Comparison of ENCODE assay signal across 12 mouse cellular contexts in genomic region chr17:5151852-5152251, GRCm38 (mm10).
A peak's percentile ranks its signal among the peaks of the same experiment; 100 is the strongest.
DNase-seq lines count a peak whose midpoint lies in the region; ATAC-seq and TF ChIP-seq lines count a peak whose summit lies in the region.
"Had no signal": no experiment of that assay in that cellular context is flagged by ENCODE, and none has a peak within 500 bp of the region (broad histone marks: within the 10 kb centered on the region; RNA-seq: fewer than 3 reads in every experiment).

No protein-coding gene starts in this region.

- no peak for TF ChIP-seq CTCF in hindbrain, postnatal 0 days (IDR thresholded peaks at IDR 0.05; ENCODE audit: low read depth)

- no peak overlapping the region for H3K4me3 ChIP-seq in hindbrain, embryonic 11.5 days (ENCODE audit: low read depth, low read length)
- no peak overlapping the region for H3K4me3 ChIP-seq in hindbrain, postnatal 0 days (ENCODE audit: low read length)
- H3K4me3 ChIP-seq in midbrain, embryonic 12.5 days, result no peak overlapping the region
- no peak overlapping the region for H3K4me3 ChIP-seq in midbrain, embryonic 10.5 days
- H3K4me3 ChIP-seq in midbrain, embryonic 16.5 days (ENCODE audit: low read depth, low read length), result no peak overlapping the region

- 0 out of 2 replicates have a peak, but pooled peaks cover 2% of the 10 kb centered on the region for H3K4me1 ChIP-seq in hindbrain, embryonic 11.5 days (replicated peaks; ENCODE audit: control insufficient read depth, insufficient read depth, low read length)
- H3K4me1 ChIP-seq in hindbrain, postnatal 0 days (ENCODE audit: insufficient read depth, low read length), result peaks cover 5% of the 10 kb centered on the region; the same call in 1 of the 2 replicates
- H3K4me1 ChIP-seq in midbrain, embryonic 12.5 days, result peaks cover 18% of the 10 kb centered on the region
- peaks cover 27% of the 10 kb centered on the region for H3K4me1 ChIP-seq in midbrain, embryonic 10.5 days
- peaks cover 13% of the 10 kb centered on the region for H3K4me1 ChIP-seq in midbrain, embryonic 16.5 days (ENCODE audit: control insufficient read depth, insufficient read depth, low read length)

- H3K27me3 ChIP-seq in hindbrain, embryonic 11.5 days (ENCODE audit: control insufficient read depth, insufficient read depth, low read length), result no peaks in the 10 kb centered on the region
- no peaks in the 10 kb centered on the region for H3K27me3 ChIP-seq in hindbrain, postnatal 0 days (ENCODE audit: insufficient read depth, low read length)
- no peaks in the 10 kb centered on the region for H3K27me3 ChIP-seq in midbrain, embryonic 12.5 days
- H3K27me3 ChIP-seq in midbrain, embryonic 10.5 days (ENCODE audit: low read depth, poor library complexity, severe bottlenecking), result no peaks in the 10 kb centered on the region
- no peaks in the 10 kb centered on the region for H3K27me3 ChIP-seq in midbrain, embryonic 16.5 days (ENCODE audit: control insufficient read depth, insufficient read depth, low read depth, low read length)

- no peaks in the 10 kb centered on the region for H3K9me3 ChIP-seq in hindbrain, embryonic 11.5 days (ENCODE audit: control insufficient read depth, low read length)
- no peaks in the 10 kb centered on the region for H3K9me3 ChIP-seq in hindbrain, postnatal 0 days (ENCODE audit: low read length)
- no peaks in the 10 kb centered on the region for H3K9me3 ChIP-seq in midbrain, embryonic 12.5 days
- no peaks in the 10 kb centered on the region for H3K9me3 ChIP-seq in midbrain, embryonic 10.5 days (replicated peaks)
- H3K9me3 ChIP-seq in midbrain, embryonic 16.5 days (replicated peaks; ENCODE audit: control insufficient read depth, low read length, poor library complexity, severe bottlenecking), result no peaks in the 10 kb centered on the region

- no peak overlapping the region for H3K4me2 ChIP-seq in hindbrain, embryonic 11.5 days (replicated peaks; ENCODE audit: low read depth, low read length)
- no peak overlapping the region for H3K4me2 ChIP-seq in hindbrain, postnatal 0 days (ENCODE audit: low read depth, low read length)
- no peak overlapping the region for H3K4me2 ChIP-seq in midbrain, embryonic 12.5 days (replicated peaks)
- H3K4me2 ChIP-seq in midbrain, embryonic 16.5 days (ENCODE audit: low read length), result no peak overlapping the region

- no peak for ATAC-seq in cerebellum, adult (ENCODE audit: insufficient number of reproducible peaks, low FRiP score, low TSS enrichment)
- ATAC-seq in hindbrain, embryonic 11.5 days (ENCODE audit: low FRiP score), result no peak
- ATAC-seq in hindbrain, postnatal 0 days, result no peak
- ATAC-seq in midbrain, embryonic 12.5 days (ENCODE audit: low FRiP score, low read depth), result no peak
- peak; percentile 58; the same call in 1 of the 2 replicates for ATAC-seq in midbrain, embryonic 16.5 days

- no peaks in the 10 kb centered on the region for H3K36me3 ChIP-seq in hindbrain, embryonic 11.5 days (ENCODE audit: control insufficient read depth, insufficient read depth, low read length)
- H3K36me3 ChIP-seq in hindbrain, postnatal 0 days (ENCODE audit: insufficient read depth, low read length), result no peaks in the 10 kb centered on the region
- H3K36me3 ChIP-seq in midbrain, embryonic 12.5 days, result no peaks in the 10 kb centered on the region
- H3K36me3 ChIP-seq in midbrain, embryonic 10.5 days, result no peaks in the 10 kb centered on the region
- no peaks in the 10 kb centered on the region for H3K36me3 ChIP-seq in midbrain, embryonic 16.5 days (ENCODE audit: control insufficient read depth, insufficient read depth, low read length)

- no peak overlapping the region for H3K9ac ChIP-seq in hindbrain, embryonic 11.5 days (ENCODE audit: low read depth, low read length)
- H3K9ac ChIP-seq in hindbrain, postnatal 0 days (replicated peaks; ENCODE audit: low read length), result no peak overlapping the region
- no peak overlapping the region for H3K9ac ChIP-seq in midbrain, embryonic 12.5 days (replicated peaks)
- no peak overlapping the region for H3K9ac ChIP-seq in midbrain, embryonic 16.5 days (ENCODE audit: low read depth, low read length)

- WGBS in hindbrain, embryonic 11.5 days, result 79% methylated on average over 11 of the region's 11 CpGs
- 48% methylated on average over 11 of the region's 11 CpGs for WGBS in hindbrain, postnatal 0 days
- 71% methylated on average over 11 of the region's 11 CpGs for WGBS in midbrain, embryonic 12.5 days
- 82% methylated on average over 11 of the region's 11 CpGs for WGBS in midbrain, embryonic 10.5 days
- 37% methylated on average over 11 of the region's 11 CpGs for WGBS in midbrain, embryonic 16.5 days

- DNase-seq in cerebellum, adult 18-20 months, result peak; percentile 41 to 49
- DNase-seq in hindbrain, embryonic 11.5 days (ENCODE audit: low spot score), result no peak
- no peak for DNase-seq in hindbrain, postnatal 0 days (ENCODE audit: low spot score)
- no peak for DNase-seq in midbrain, embryonic 10.5 days (ENCODE audit: low spot score)
- DNase-seq in ovary, adult 18-20 months (ENCODE audit: low spot score), result no peak
- DNase-seq: adrenal gland, postnatal 10 days; lung, adult 2 months; right cerebral cortex, postnatal 14 days; thymus, postnatal 25 days had no signal

- H3K27ac ChIP-seq in hindbrain, embryonic 11.5 days (ENCODE audit: low read depth, low read length), result peak overlapping the region; percentile 39; the same call in 1 of the 2 replicates
- no peak overlapping the region for H3K27ac ChIP-seq in hindbrain, postnatal 0 days
- 0 out of 2 replicates have a peak overlapping the region, but pooled peaks have one; percentile 6 for H3K27ac ChIP-seq in midbrain, embryonic 12.5 days (replicated peaks)
- H3K27ac ChIP-seq in midbrain, embryonic 10.5 days (replicated peaks), result no peak overlapping the region
- peak overlapping the region; percentile 26; the same call in 1 of the 2 replicates for H3K27ac ChIP-seq in midbrain, embryonic 16.5 days (ENCODE audit: low read length)

Comparison
In these comparisons a context has a peak if more than half of its experiments do, and no peak if none do; other contexts are left out.
1. H3K27ac ChIP-seq: peak in hindbrain, embryonic 11.5 days (single experiment), midbrain, embryonic 12.5 days (single experiment) and midbrain, embryonic 16.5 days (single experiment); none in hindbrain, postnatal 0 days (single experiment) and midbrain, embryonic 10.5 days (single experiment).
2. DNase-seq: peak in cerebellum, adult 18-20 months (2 of 2); none in hindbrain, embryonic 11.5 days (single experiment), hindbrain, postnatal 0 days (single experiment), midbrain, embryonic 10.5 days (single experiment) and ovary, adult 18-20 months (single experiment).